Mouse (Mus musculus) testis, adult 2 months (tissue): ENCODE data around the gene Rragd.

Experiments
- CTCF ChIP-seq: fragments of 200-500 bp; IDR thresholded peaks from 2 replicates; pipeline ENCODE4 v1.5.1; 2012; ENCODE audit warnings: low read depth, mild to moderate bottlenecking, inconsistent platforms, low read length, moderate library complexity; ENCODE audit not compliant: control insufficient read depth, insufficient read depth, insufficient replicate concordance
- POLR2A ChIP-seq: fragments of 200-500 bp; IDR thresholded peaks from 2 replicates; pipeline ENCODE4 v1.6.1; 2012; ENCODE audit warnings: low read depth, mild to moderate bottlenecking, inconsistent platforms, low read length, moderate library complexity; ENCODE audit not compliant: control insufficient read depth

- TF ChIP-seq CTCF, result no peak
- TF ChIP-seq POLR2A, result no peak
Measured at GRCm38 (mm10) chr4:32956423-32956822, 26.4 kb upstream of the Rragd start.
